Mouse (Mus musculus) liver, embryonic 15.5 days (tissue): Measurements from ENCODE around the gene Gsdme. TPM values are rescaled to one million over a fixed set of nuclear protein-coding genes. Genes with fewer than 3 reads are reported as not detected.

ENCODE experiments used
- ATAC-seq: fragments of 200-750 bp; cut with Nextera tagmentation; 2 replicates; pipeline ENCODE4 v1.8.0; 2017; ENCODE audit warnings: moderate number of reproducible peaks, mild to moderate bottlenecking, moderate library complexity; ENCODE audit not compliant: insufficient read depth
- H3K27ac ChIP-seq: fragments of 300-500 bp; sonication (generic); replicated peaks from 2 replicates; pipeline ENCODE4 v1.5.1; 2015; ENCODE audit warnings: mild to moderate bottlenecking, inconsistent platforms
- H3K27me3 ChIP-seq: fragments of 300-500 bp; sonication (generic); 2 replicates; pipeline ENCODE4 v1.6.1; 2015; ENCODE audit warnings: mild to moderate bottlenecking, inconsistent platforms
- H3K36me3 ChIP-seq: fragments of 300-500 bp; sonication (generic); replicated peaks from 2 replicates; pipeline ENCODE4 v1.6.1; 2015; ENCODE audit warnings: moderate library complexity, mild to moderate bottlenecking, inconsistent platforms
- H3K4me1 ChIP-seq: fragments of 300-500 bp; sonication (generic); replicated peaks from 2 replicates; pipeline ENCODE4 v1.6.1; 2015; ENCODE audit warnings: inconsistent platforms
- H3K4me2 ChIP-seq: fragments of 300-500 bp; sonication (generic); 2 replicates; pipeline ENCODE4 v1.6.1; 2015; ENCODE audit warnings: moderate library complexity, mild to moderate bottlenecking, inconsistent platforms
- H3K4me3 ChIP-seq: fragments of 300-500 bp; sonication (generic); replicated peaks from 2 replicates; pipeline ENCODE4 v1.5.1; 2015; ENCODE audit warnings: mild to moderate bottlenecking, inconsistent platforms
- H3K9ac ChIP-seq: fragments of 300-500 bp; sonication (generic); 2 replicates; pipeline ENCODE4 v1.6.1; 2015; ENCODE audit warnings: moderate library complexity, mild to moderate bottlenecking, inconsistent platforms
- H3K9me3 ChIP-seq: fragments of 300-500 bp; sonication (generic); replicated peaks from 2 replicates; pipeline ENCODE4 v1.6.1; 2016; ENCODE audit warnings: inconsistent platforms
- WGBS: fragments of 180-500 bp; shearing (Covaris S2); methylation state at CpG from one replicate; pipeline ENCODE4 v1.1.7; 2015; ENCODE audit warnings: mixed read lengths; ENCODE audit not compliant: insufficient replicate concordance; 5-methylcytosine and 5-hydroxymethylcytosine counted together
- polyA plus RNA-seq: library from polyadenylated mRNA; unstranded; fragments of >200 nt; fragmentation: Nextera tagmentation; extraction: Ambion mirVana; gene quantifications from 2 replicates; pipeline ENCODE4 v1.2.1, GENCODE M21; 2015

The Gsdme gene
- polyA plus RNA-seq, 1 experiment from 2014 or later = 12.3 TPM

- no peak for ATAC-seq
Measured at GRCm38 (mm10) chr6:50220863-50221262, 42.8 kb downstream of the Gsdme start.

GRCm38 (mm10) chr6:50219066-50219465, 44.6 kb downstream of the Gsdme start:
- no peak for ATAC-seq
- H3K9me3 ChIP-seq = no peaks in the 10 kb centered on the region
- H3K36me3 ChIP-seq = no peaks in the 10 kb centered on the region
- no peak overlapping the region for H3K4me2 ChIP-seq
- 60% methylated on average over 6 of the region's 6 CpGs for WGBS
- H3K9ac ChIP-seq = no peak overlapping the region
- no peak overlapping the region for H3K27ac ChIP-seq
- no peak overlapping the region for H3K4me3 ChIP-seq
- no peaks in the 10 kb centered on the region for H3K27me3 ChIP-seq
- H3K4me1 ChIP-seq = peaks cover 2% of the 10 kb centered on the region; the same call in 1 of the 2 replicates

More at GRCm38 (mm10) chr6:50220863-50221262, 42.8 kb downstream of the Gsdme start:
- no peak overlapping the region for H3K4me3 ChIP-seq
- H3K4me2 ChIP-seq = no peak overlapping the region
- no peak overlapping the region for H3K9ac ChIP-seq
- no peaks in the 10 kb centered on the region for H3K4me1 ChIP-seq
- 31% methylated on average over 6 of the region's 6 CpGs for WGBS
- no peaks in the 10 kb centered on the region for H3K36me3 ChIP-seq
- H3K27me3 ChIP-seq = no peaks in the 10 kb centered on the region
- H3K27ac ChIP-seq = no peak overlapping the region
- H3K9me3 ChIP-seq = no peaks in the 10 kb centered on the region

DNA sequence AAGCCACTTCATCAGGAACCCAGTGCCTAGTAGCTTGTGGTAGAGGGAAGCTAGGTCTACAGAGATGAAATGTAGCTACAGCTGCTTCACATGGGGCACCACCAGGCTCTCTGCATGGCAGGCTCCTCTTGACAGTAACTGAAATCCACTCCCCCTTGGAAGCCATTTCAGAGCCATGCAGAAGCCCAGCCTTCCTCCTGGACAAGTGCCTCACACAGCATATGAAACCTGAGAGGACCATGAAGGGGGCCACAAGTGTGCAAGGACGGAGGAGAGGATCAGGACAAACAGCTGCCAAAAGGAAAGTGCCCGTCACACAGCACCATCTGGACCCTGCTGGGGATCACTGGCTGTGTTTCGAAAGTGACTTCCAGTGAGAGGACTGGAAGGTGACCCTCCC, 45.0 kb downstream of the Gsdme start:
- H3K4me2 ChIP-seq = no peak overlapping the region

DNA sequence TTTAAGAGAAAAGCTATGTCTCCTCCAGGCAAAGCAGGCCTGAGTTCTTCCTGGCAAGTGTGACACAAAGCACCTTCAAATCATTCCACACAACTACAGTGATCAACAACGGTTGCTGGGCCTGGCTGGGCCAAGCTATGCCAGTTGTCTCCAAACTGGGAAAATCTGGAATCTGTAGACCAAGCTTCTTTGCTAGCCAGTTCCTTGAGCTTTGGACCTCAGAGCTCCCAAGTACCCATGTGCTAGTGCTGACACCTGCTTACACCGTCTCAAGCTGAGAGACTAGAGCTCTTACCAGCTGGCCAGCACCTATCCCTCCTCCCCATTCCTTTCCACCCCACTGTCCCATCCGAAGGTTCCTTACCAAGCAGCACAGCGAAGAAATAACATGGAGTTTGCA, 47.7 kb downstream of the Gsdme start:
- Histone ChIP-seq H3K9ac (no peak overlapping the region), H3K4me2 (no peak overlapping the region), H3K27ac (no peak overlapping the region), H3K4me1 (peaks cover 2% of the 10 kb centered on the region; the same call in 1 of the 2 replicates), H3K27me3 (no peaks in the 10 kb centered on the region), H3K36me3 (no peaks in the 10 kb centered on the region), H3K9me3 (no peaks in the 10 kb centered on the region), H3K4me3 (no peak overlapping the region)
- 68% methylated on average over 4 of the region's 4 CpGs for WGBS
- no peak for ATAC-seq

More for the DNA sequence above, 45.0 kb downstream of the Gsdme start:
- H3K4me1 ChIP-seq = peaks cover 2% of the 10 kb centered on the region; the same call in 1 of the 2 replicates
- ATAC-seq = no peak
- H3K9me3 ChIP-seq = no peaks in the 10 kb centered on the region
- H3K27ac ChIP-seq = no peak overlapping the region
- no peak overlapping the region for H3K4me3 ChIP-seq
- no peaks in the 10 kb centered on the region for H3K36me3 ChIP-seq
- no peak overlapping the region for H3K9ac ChIP-seq
- no peaks in the 10 kb centered on the region for H3K27me3 ChIP-seq
- 54% methylated on average over 3 of the region's 3 CpGs for WGBS

- 66% methylated on average over 2 of the region's 2 CpGs for WGBS
Measured at GRCm38 (mm10) chr6:50215373-50215745, 48.3 kb downstream of the Gsdme start.

DNA sequence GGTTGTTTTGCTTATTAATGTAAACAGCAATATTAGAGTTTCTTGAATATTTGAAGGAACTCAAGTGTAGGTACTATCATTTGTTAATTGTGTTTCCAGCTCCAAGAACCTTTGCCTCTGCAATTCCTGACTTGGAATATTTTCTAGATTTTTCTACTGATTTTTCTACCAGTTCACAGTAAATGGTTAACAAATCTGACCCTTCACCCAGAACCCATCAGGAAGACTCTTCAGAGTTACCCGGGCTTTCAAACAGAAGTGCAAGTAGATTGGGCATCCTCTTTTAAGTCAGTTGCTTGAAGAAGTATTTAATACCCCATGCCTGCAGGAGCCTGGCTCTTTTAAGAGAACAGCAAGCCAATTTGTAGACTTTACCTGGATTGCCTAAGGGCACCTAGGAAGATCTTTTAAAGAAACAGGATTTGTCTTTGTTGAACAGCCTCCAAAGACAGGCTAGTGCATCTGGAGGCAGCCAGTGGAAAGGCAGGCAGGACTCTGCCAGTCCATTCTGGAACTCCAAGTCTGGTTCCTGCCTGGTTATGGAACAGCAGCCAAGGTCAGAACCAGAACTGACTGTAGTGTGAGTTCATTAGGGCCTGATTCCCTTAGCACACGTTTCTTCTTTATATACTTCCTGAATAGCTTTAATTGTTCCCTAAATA, 48.8 kb downstream of the Gsdme start:
- Histone ChIP-seq H3K4me3 (no peak overlapping the region), H3K9me3 (no peaks in the 10 kb centered on the region), H3K27ac (no peak overlapping the region), H3K4me1 (peaks cover 2% of the 10 kb centered on the region; the same call in 1 of the 2 replicates), H3K27me3 (no peaks in the 10 kb centered on the region), H3K36me3 (no peaks in the 10 kb centered on the region), H3K9ac (no peak overlapping the region), H3K4me2 (no peak overlapping the region)
- whole genome bisulfite sequencing = 47% methylated on average over 2 of the region's 2 CpGs
- ATAC-seq = no peak

More at GRCm38 (mm10) chr6:50215373-50215745, 48.3 kb downstream of the Gsdme start:
- Histone ChIP-seq H3K36me3 (no peaks in the 10 kb centered on the region), H3K9ac (no peak overlapping the region), H3K4me1 (peaks cover 2% of the 10 kb centered on the region; the same call in 1 of the 2 replicates), H3K4me3 (no peak overlapping the region), H3K4me2 (no peak overlapping the region), H3K27ac (no peak overlapping the region), H3K9me3 (no peaks in the 10 kb centered on the region), H3K27me3 (no peaks in the 10 kb centered on the region)
- ATAC-seq = no peak

GRCm38 (mm10) chr6:50205093-50205492, 58.6 kb downstream of the Gsdme start:
- WGBS = 80% methylated on average over 4 of the region's 4 CpGs
- no peak overlapping the region for H3K9ac ChIP-seq

DNA sequence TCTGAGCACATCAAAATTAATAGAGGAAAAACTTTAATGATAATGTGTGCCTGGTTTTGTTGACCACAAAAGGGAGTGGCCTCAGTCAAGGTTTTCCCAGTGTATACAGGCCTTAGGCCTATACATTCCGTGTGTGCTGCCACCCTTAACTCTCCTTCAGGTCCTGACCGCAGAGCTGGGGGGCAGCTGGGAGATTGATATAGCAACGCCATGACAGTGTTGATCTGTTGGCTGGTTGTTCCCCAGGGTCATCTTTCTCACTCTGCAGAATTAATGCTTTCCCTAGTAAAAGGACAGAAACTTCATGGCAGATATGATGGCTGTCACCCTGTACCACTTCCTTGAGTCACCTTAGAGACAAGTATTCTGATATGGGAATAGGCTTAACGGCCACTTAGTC, 59.3 kb downstream of the Gsdme start:
- no peak overlapping the region for H3K4me3 ChIP-seq
- ATAC-seq = no peak
- WGBS = 68% methylated on average over 4 of the region's 4 CpGs
- H3K9me3 ChIP-seq = no peaks in the 10 kb centered on the region
- H3K4me1 ChIP-seq = no peaks in the 10 kb centered on the region
- H3K27ac ChIP-seq = no peak overlapping the region
- H3K36me3 ChIP-seq = no peaks in the 10 kb centered on the region
- H3K9ac ChIP-seq = no peak overlapping the region
- H3K4me2 ChIP-seq = no peak overlapping the region
- H3K27me3 ChIP-seq = no peaks in the 10 kb centered on the region

More at GRCm38 (mm10) chr6:50205093-50205492, 58.6 kb downstream of the Gsdme start:
- Histone ChIP-seq H3K27ac (no peak overlapping the region), H3K4me2 (no peak overlapping the region), H3K36me3 (no peaks in the 10 kb centered on the region), H3K9me3 (no peaks in the 10 kb centered on the region), H3K4me1 (no peaks in the 10 kb centered on the region), H3K4me3 (no peak overlapping the region), H3K27me3 (no peaks in the 10 kb centered on the region)
- ATAC-seq = no peak

DNA sequence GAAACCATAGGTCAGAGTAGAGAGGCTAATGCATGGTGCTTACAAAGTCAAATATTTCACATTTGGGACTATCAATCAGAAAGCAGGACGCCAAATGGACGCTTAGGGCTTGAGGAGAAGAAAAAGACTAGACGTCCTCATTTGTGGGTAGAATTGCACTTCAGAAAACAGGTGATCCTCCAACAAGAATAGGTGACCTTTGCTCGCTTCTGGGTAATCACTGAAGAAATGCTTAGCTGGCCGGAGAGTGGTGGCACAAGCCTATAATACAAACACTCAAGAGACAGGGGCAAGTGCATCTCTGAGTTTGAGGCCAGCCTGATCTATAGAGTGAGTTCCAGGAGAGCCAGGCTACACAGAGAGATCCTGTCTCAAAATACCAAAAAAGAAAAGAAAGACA, 69.8 kb downstream of the Gsdme start:
- Histone ChIP-seq H3K4me3 (no peak overlapping the region), H3K4me2 (no peak overlapping the region), H3K27ac (no peak overlapping the region), H3K9me3 (no peaks in the 10 kb centered on the region), H3K9ac (no peak overlapping the region), H3K36me3 (peaks cover 14% of the 10 kb centered on the region; the same call in 1 of the 2 replicates), H3K4me1 (no peaks in the 10 kb centered on the region), H3K27me3 (no peaks in the 10 kb centered on the region)
- 72% methylated on average over 5 of the region's 5 CpGs for WGBS
- no peak for ATAC-seq

DNA sequence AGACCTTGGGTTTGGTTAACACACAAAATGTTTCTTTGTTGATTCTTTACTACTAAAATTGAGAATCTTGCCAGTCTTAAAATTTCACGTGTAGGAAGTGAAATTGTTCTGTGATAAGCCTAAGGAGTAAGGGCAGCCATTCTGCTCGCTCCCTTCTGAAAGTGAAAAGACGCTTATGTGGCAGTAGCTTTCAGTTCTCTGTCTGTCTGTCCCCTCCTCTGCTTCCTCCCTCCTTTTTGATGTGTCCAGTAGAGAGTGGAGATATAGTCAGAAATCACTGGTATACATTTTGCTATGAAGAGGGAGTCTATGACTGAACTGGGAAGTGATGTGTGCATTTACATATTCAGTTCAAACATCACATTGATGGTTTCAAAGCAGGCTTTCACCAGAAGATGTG, 70.8 kb downstream of the Gsdme start:
- Histone ChIP-seq H3K4me1 (no peaks in the 10 kb centered on the region), H3K9ac (no peak overlapping the region), H3K4me2 (no peak overlapping the region), H3K27me3 (no peaks in the 10 kb centered on the region), H3K27ac (no peak overlapping the region), H3K36me3 (peaks cover 11% of the 10 kb centered on the region; the same call in 1 of the 2 replicates), H3K4me3 (no peak overlapping the region), H3K9me3 (no peaks in the 10 kb centered on the region)
- WGBS = 63% methylated on average over 3 of the region's 3 CpGs
- no peak for ATAC-seq

GRCm38 (mm10) chr6:50192169-50192568, 71.5 kb downstream of the Gsdme start:
- no peak overlapping the region for H3K4me2 ChIP-seq
- no peak for ATAC-seq
- WGBS = 52% methylated on average over 1 of the region's 1 CpGs
- no peak overlapping the region for H3K4me3 ChIP-seq
- H3K9ac ChIP-seq = no peak overlapping the region
- no peaks in the 10 kb centered on the region for H3K4me1 ChIP-seq
- H3K36me3 ChIP-seq = peaks cover 5% of the 10 kb centered on the region; the same call in 1 of the 2 replicates
- H3K27me3 ChIP-seq = no peaks in the 10 kb centered on the region
- no peaks in the 10 kb centered on the region for H3K9me3 ChIP-seq
- no peak overlapping the region for H3K27ac ChIP-seq

- H3K4me3 ChIP-seq = no peak overlapping the region
- no peak overlapping the region for H3K27ac ChIP-seq
- peaks cover 4% of the 10 kb centered on the region; the same call in 1 of the 2 replicates for H3K36me3 ChIP-seq
- H3K9ac ChIP-seq = no peak overlapping the region
- no peak overlapping the region for H3K4me2 ChIP-seq
- ATAC-seq = no peak
- no peaks in the 10 kb centered on the region for H3K9me3 ChIP-seq
- WGBS = 79% methylated on average over 3 of the region's 3 CpGs
- no peaks in the 10 kb centered on the region for H3K4me1 ChIP-seq
- no peaks in the 10 kb centered on the region for H3K27me3 ChIP-seq
Measured at GRCm38 (mm10) chr6:50191605-50192004, 72.1 kb downstream of the Gsdme start.
